Mouse (Mus musculus) frontal cortex, postnatal 10 days (tissue): Measurements from ENCODE around the gene Tas2r136.

Experiments used
- DNase-seq, 2 experiments: peaks; one replicate each; pipeline ENCODE4 v3.0.0; 2022; ENCODE audit warnings: low spot score in 2 of 2, mixed read lengths in 1 of 2

Gene Tas2r136

DNA sequence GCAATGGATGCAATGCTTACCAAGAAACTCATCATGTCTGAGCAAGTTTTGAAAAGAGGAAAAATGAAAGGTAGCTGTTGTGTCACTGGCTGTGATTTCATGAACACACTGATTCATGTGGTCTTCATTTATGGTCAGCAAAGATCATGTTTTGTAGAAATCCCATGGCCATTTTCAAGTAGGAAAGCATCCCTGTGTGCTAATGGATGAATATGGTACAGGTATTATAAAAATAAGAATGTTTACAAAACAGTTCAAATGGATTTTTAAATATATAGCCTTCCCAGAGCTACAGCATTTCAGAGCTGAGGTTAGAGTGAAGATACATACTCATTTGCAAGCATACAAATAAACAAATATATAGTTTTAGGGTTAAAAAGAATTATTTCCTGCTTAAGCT lies at the start of gene Tas2r136:
Gene Tas2r136 (minus strand): TSS at position 101 of the 400 bp plus-strand sequence.
- no peak for DNase-seq

DNA sequence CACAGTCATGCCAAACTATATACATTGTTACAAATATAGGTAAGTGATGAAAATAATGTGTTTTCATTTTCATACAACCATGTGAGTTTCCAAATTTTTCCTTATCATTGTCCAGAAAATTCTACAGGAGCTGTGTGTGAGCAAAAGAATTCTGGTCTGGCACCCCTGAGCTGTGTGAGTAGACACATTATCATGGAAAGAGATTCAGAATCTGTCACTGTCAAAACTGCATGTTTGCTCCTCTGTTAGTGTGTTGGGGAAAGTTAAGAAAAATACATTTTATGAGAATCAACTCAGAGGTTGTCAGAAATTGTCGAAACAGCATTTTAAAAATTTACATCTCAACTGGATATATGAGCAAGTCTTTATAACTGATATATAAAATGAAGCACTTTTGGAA lies 24.6 kb upstream of the Tas2r136 start, which contains the start of gene Tas2r117:
Gene Tas2r117 (plus strand): TSS at position 301 of the 400 bp plus-strand sequence.
- DNase-seq = no peak

DNA sequence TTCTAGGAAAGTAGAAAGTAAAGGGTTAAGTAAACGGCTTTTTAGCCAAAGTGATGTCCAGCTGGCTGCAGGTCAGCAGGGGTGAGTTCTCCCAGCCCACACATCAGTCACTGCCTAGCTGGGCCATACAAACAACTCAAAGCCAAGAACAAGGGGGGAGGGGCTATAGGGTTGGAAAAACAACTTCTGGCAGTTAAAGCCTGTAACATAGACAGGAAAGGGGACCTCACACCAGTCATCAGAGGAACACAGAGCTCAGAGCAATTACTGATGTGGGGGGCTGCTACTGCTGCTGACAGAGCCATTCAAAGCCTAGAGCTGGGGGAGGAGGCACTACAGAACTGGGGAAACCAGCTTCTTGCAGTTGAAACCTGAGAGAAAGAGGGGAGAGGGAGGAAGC lies 17.4 kb upstream of the Tas2r136 start:
- no peak for DNase-seq

DNA sequence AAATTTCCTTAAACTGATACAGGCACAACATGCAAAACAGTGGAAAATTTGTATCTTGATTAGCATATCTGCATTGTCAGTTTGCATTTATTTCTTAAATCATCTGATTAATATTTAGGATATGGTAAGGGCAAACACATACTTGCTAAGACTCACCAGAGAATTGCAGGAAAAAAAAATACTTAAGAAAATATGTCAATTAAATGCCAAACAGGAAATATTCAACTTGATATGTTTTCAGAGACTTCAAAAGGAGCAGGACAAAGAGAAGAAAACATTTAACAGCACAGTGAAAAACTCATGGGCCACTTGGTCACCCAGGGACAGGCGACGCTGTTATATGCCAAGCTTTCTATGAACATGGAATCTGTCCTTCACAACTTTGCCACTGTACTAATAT lies 16.1 kb downstream of the Tas2r136 start, which contains the start of gene Tas2r102:
Gene Tas2r102 (plus strand): TSS at position 301 of the 400 bp plus-strand sequence.
- no peak for DNase-seq

DNA sequence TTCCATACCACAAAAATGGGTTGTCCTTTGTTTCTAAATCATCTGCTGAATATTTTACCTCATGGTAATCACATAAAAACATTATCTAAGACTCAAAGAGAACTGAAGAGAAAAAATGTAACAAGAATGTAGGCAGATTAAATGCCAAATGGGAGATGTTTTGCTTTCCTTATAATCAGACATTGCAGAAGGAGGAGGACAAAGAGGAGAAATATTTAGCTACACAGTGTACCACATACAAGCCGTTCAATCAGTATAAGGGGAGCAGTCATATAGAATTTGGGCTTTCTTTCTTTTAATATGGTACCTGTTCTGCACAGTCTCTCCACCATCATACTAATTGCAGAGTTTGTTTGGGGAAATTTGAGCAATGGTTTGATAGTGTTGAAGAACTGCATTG lies 23.5 kb downstream of the Tas2r136 start, which contains the start of gene Tas2r124:
Gene Tas2r124 (plus strand): TSS at position 301 of the 400 bp plus-strand sequence.
- DNase-seq = no peak

DNA sequence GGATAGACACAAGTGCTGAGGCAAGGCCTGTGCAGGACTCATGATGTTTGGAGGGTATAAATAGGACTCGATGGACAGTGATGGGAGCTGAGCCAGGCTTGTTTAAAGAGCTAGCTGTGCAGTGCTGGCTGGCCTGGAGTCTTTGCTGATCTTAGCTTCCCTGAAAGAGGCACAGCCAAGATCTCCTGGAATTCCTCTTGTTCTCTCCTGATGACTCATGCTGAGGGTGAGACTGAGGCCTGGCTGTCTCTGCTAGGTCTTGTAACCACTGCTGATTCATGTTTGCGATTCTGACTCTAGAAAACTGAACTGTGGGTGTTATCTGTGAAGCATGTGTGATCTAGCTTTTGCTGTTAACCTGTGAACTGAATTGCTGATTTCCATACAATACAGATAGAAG lies 27.8 kb downstream of the Tas2r136 start:
- DNase-seq = no peak

DNA sequence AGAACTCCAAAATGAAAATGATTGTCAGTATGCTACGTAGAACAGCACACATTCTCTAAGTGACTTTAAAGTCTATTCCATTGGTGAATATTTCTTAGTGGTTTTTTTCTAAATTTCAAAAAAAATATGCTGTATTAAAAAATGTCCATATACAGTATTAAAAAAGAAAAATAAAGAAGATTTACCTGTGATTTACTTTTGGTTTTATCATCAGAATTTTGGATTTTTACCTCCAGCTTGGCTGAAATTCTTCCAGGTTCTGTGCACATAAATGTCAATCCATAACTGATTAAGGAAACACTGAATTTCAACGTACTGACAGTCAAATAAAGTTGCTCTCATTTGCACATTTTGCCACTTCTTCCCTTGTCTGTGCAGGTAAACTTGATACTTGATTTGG lies 40.0 kb downstream of the Tas2r136 start, which contains the start of gene Tas2r115:
Gene Tas2r115 (minus strand): TSS at position 101 of the 400 bp plus-strand sequence.
- DNase-seq = no peak
